ENCODE assay signal across 9 mouse cellular contexts in genomic region chr15:97785731-97786411, GRCm38 (mm10). TPM values are rescaled to one million over a fixed set of nuclear protein-coding genes. Genes with fewer than 3 reads are reported as not detected.
A peak's percentile ranks its signal among the peaks of the same experiment; 100 is the strongest.
DNase-seq lines count a peak whose midpoint lies in the region; ATAC-seq and TF ChIP-seq lines count a peak whose summit lies in the region.
"Had no signal": no experiment of that assay in that cellular context is flagged by ENCODE, and none has a peak within 500 bp of the region (broad histone marks: within the 10 kb centered on the region; RNA-seq: fewer than 3 reads in every experiment).

No protein-coding gene starts in this region.

- H3K27me3 ChIP-seq in midbrain, postnatal 0 days (ENCODE audit: insufficient read depth, low read length) = 0 out of 2 replicates have a peak, but pooled peaks cover 3% of the 10 kb centered on the region

- no peak overlapping the region for H3K4me2 ChIP-seq in midbrain, postnatal 0 days (ENCODE audit: low read depth, low read length, poor library complexity, severe bottlenecking)

- H3K27ac ChIP-seq in midbrain, postnatal 0 days (ENCODE audit: low read depth, low read length) = no peak overlapping the region
- H3K27ac ChIP-seq: neural tube, embryonic 13.5 days had no signal

- no peaks in the 10 kb centered on the region for H3K36me3 ChIP-seq in midbrain, postnatal 0 days (ENCODE audit: insufficient read depth, low read length)

- 83% methylated on average over 9 of the region's 9 CpGs for WGBS in midbrain, postnatal 0 days

- no peak for TF ChIP-seq CTCF in midbrain, postnatal 0 days (IDR thresholded peaks at IDR 0.05)

- H3K9me3 ChIP-seq in midbrain, postnatal 0 days (ENCODE audit: low read length) = no peaks in the 10 kb centered on the region
- H3K9me3 ChIP-seq: neural tube, embryonic 13.5 days had no signal

- H3K9ac ChIP-seq in midbrain, postnatal 0 days (replicated peaks; ENCODE audit: low read length, poor library complexity, severe bottlenecking) = no peak overlapping the region

- peaks cover 11% of the 10 kb centered on the region; the same call in 1 of the 2 replicates for H3K4me1 ChIP-seq in midbrain, postnatal 0 days (ENCODE audit: insufficient read depth, low read length)

- peak; percentile 59 for DNase-seq in cerebellum, adult 9-10 months
- DNase-seq in cerebellum, adult 11 months = no peak
- peak; percentile 68 for DNase-seq in spleen, adult 12 weeks (ENCODE audit: low spot score)
- no peak for DNase-seq in spleen, adult 18-20 months
- DNase-seq in heart, postnatal 4 days = peak; percentile 64
- no peak for DNase-seq in midbrain, postnatal 0 days (ENCODE audit: low spot score)
- no peak for DNase-seq in embryo, embryonic 10.5 days (ENCODE audit: low spot score)
- no peak for DNase-seq in frontal cortex, postnatal 14 days (ENCODE audit: low spot score in 2 of 2)

- no peak for ATAC-seq in midbrain, postnatal 0 days (ENCODE audit: low FRiP score)

- H3K4me3 ChIP-seq in midbrain, postnatal 0 days (ENCODE audit: low read depth, low read length) = peak overlapping the region; percentile 73; the same call in 1 of the 2 replicates

RNA-seq across cellular contexts. Expression of gene Slc48a1, which starts 7.6 kb away (rescaled TPM):
- 10 to 100 TPM; 58.7 to 59.2 TPM for total RNA-seq in heart, postnatal 4 days (2021)
- total RNA-seq in midbrain, postnatal 0 days (2014; rRNA removed) = 61.5 and 78.8 TPM in 2 replicates
- polyA plus RNA-seq in midbrain, postnatal 0 days (2015; fragmentation: Nextera tagmentation; extraction: Ambion mirVana) = 152 and 173 TPM in 2 replicates

RNA-seq across cellular contexts. Expression of gene Rapgef3, which starts 18.1 kb away (rescaled TPM):
- 10 to 100 TPM; 32.7 to 33.4 TPM for total RNA-seq in heart, postnatal 4 days (2021)
- 34.9 and 39.7 TPM in 2 replicates for total RNA-seq in midbrain, postnatal 0 days (2014; rRNA removed)
- polyA plus RNA-seq in midbrain, postnatal 0 days (2015; fragmentation: Nextera tagmentation; extraction: Ambion mirVana) = 15.8 and 16.5 TPM in 2 replicates

RNA-seq across cellular contexts. Expression of gene Endou, which starts 54.7 kb away (rescaled TPM):
- 1 to 10 TPM; 3.5 to 4.6 TPM for total RNA-seq in heart, postnatal 4 days (2021)
- total RNA-seq in midbrain, postnatal 0 days (2014; rRNA removed) = 0.33 and 0.66 TPM in 2 replicates
- polyA plus RNA-seq in midbrain, postnatal 0 days (2015; fragmentation: Nextera tagmentation; extraction: Ambion mirVana) = 0.20 TPM in 2 replicates

RNA-seq across cellular contexts. Expression of gene Hdac7, which starts 58.4 kb away (rescaled TPM):
- total RNA-seq in heart, postnatal 4 days (2021) = 10 to 100 TPM; 51.6 to 52.0 TPM
- 22.4 and 24.2 TPM in 2 replicates for total RNA-seq in midbrain, postnatal 0 days (2014; rRNA removed)
- 28.7 and 29.2 TPM in 2 replicates for polyA plus RNA-seq in midbrain, postnatal 0 days (2015; fragmentation: Nextera tagmentation; extraction: Ambion mirVana)

Comparison
In these comparisons a context has a peak if more than half of its experiments do, and no peak if none do; other contexts are left out.
1. DNase-seq: peak in cerebellum, adult 9-10 months (single experiment), spleen, adult 12 weeks (single experiment) and heart, postnatal 4 days (single experiment); none in cerebellum, adult 11 months (single experiment), spleen, adult 18-20 months (0 of 2), midbrain, postnatal 0 days (single experiment), embryo, embryonic 10.5 days (single experiment) and frontal cortex, postnatal 14 days (0 of 2).